Mouse (Mus musculus): Measurements from ENCODE around the gene Synpo2.

- no peak for TF ChIP-seq CTCF (IDR thresholded peaks at IDR 0.05; ENCODE audit: low read depth, low read length)
- no peak for TF ChIP-seq POLR2A (IDR thresholded peaks at IDR 0.05; ENCODE audit: borderline replicate concordance, low read depth, low read length)
Observed at GRCm38 (mm10) chr3:123131151-123131756, 104.7 kb downstream of the Synpo2 start.

Data from bone marrow macrophage, adult 2 months (primary cell).